ENCODE assay signal across 13 mouse cellular contexts in the genomic region with DNA sequence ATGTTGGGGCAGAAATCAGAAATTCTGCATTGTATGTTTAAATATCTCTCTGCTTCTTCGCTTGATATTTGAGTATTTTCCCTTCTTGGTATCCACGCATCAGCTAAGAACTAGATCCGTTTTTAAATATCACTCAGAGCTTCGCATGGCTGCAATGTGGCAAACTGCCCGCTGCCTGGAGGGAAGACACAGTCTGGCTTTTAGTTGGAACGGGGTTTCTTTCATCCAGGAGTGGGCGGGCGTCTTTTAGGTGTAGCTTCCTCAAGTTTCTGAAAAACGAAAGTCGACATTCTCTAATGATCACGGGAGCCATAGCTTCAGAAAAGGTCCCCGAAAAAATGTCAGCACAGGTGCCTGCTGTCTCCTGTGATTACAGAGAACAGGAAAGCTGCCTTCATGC. TPM values are rescaled to one million over a fixed set of nuclear protein-coding genes. Genes with fewer than 3 reads are reported as not detected.
DNase-seq lines count a peak whose midpoint lies in the region; ATAC-seq and TF ChIP-seq lines count a peak whose summit lies in the region.
"Had no signal": no experiment of that assay in that cellular context is flagged by ENCODE, and none has a peak within 500 bp of the region (broad histone marks: within the 10 kb centered on the region; RNA-seq: fewer than 3 reads in every experiment).

No protein-coding gene starts in this region.

- no peak overlapping the region for H3K27ac ChIP-seq in heart, embryonic 15.5 days
- H3K27ac ChIP-seq in embryonic facial prominence, embryonic 14.5 days (replicated peaks; ENCODE audit: low read depth, low read length) = no peak overlapping the region
- H3K27ac ChIP-seq in heart, postnatal 0 days (ENCODE audit: low read depth) = no peak overlapping the region
- no peak overlapping the region for H3K27ac ChIP-seq in intestine, postnatal 0 days (ENCODE audit: low read depth, low read length)
- H3K27ac ChIP-seq: forebrain, embryonic 13.5 days; intestine, embryonic 15.5 days had no signal

- no peaks in the 10 kb centered on the region for H3K9me3 ChIP-seq in heart, embryonic 15.5 days (replicated peaks)
- H3K9me3 ChIP-seq in embryonic facial prominence, embryonic 14.5 days (ENCODE audit: control insufficient read depth, low read length) = no peaks in the 10 kb centered on the region
- H3K9me3 ChIP-seq in heart, postnatal 0 days (replicated peaks; ENCODE audit: control insufficient read depth, low read length) = no peaks in the 10 kb centered on the region
- no peaks in the 10 kb centered on the region for H3K9me3 ChIP-seq in intestine, postnatal 0 days (ENCODE audit: control insufficient read depth)
- H3K9me3 ChIP-seq: forebrain, embryonic 13.5 days; intestine, embryonic 15.5 days had no signal

- no peak for ATAC-seq in heart, embryonic 15.5 days (replicated peaks; ENCODE audit: insufficient number of reproducible peaks, insufficient read depth, low FRiP score, low read depth)
- no peak for ATAC-seq in embryonic facial prominence, embryonic 14.5 days (ENCODE audit: low read depth)
- no peak for ATAC-seq in heart, postnatal 0 days (ENCODE audit: insufficient read depth, low read depth)
- ATAC-seq in intestine, postnatal 0 days = no peak
- no peak for ATAC-seq in granulocyte monocyte progenitor cell, adult 5-6 weeks (replicated peaks; ENCODE audit: poor library complexity, severe bottlenecking)
- ATAC-seq: forebrain, embryonic 13.5 days; intestine, embryonic 15.5 days had no signal

- H3K27me3 ChIP-seq in heart, embryonic 15.5 days = no peaks in the 10 kb centered on the region
- H3K27me3 ChIP-seq in embryonic facial prominence, embryonic 14.5 days (replicated peaks; ENCODE audit: control insufficient read depth, insufficient read depth, low read length) = no peaks in the 10 kb centered on the region
- H3K27me3 ChIP-seq in heart, postnatal 0 days (ENCODE audit: control insufficient read depth, insufficient read depth, low read length) = no peaks in the 10 kb centered on the region
- H3K27me3 ChIP-seq in intestine, postnatal 0 days (replicated peaks; ENCODE audit: control insufficient read depth, insufficient read depth, low read length) = no peaks in the 10 kb centered on the region
- H3K27me3 ChIP-seq: forebrain, embryonic 13.5 days; intestine, embryonic 15.5 days had no signal

- WGBS in heart, embryonic 15.5 days = 64% methylated on average over 12 of the region's 12 CpGs
- WGBS in embryonic facial prominence, embryonic 14.5 days = 37% methylated on average over 12 of the region's 12 CpGs
- 66% methylated on average over 12 of the region's 12 CpGs for WGBS in heart, postnatal 0 days
- 70% methylated on average over 12 of the region's 12 CpGs for WGBS in intestine, postnatal 0 days

- intact Hi-C loops in heart, postnatal 25 days (cut with DNase I) = no loop called here

- 0 out of 2 replicates have a peak overlapping the region, but pooled peaks have one; percentile 7 for H3K4me2 ChIP-seq in heart, embryonic 15.5 days
- peak overlapping the region; percentile 35 for H3K4me2 ChIP-seq in embryonic facial prominence, embryonic 14.5 days (ENCODE audit: low read depth, low read length)
- H3K4me2 ChIP-seq in heart, postnatal 0 days (ENCODE audit: low read depth, low read length) = peak overlapping the region; percentile 45
- H3K4me2 ChIP-seq in intestine, postnatal 0 days (replicated peaks; ENCODE audit: low read depth) = no peak overlapping the region
- H3K4me2 ChIP-seq: forebrain, embryonic 13.5 days; intestine, embryonic 15.5 days had no signal

- no peak for TF ChIP-seq EP300 in heart, postnatal 0 days (IDR thresholded peaks at IDR 0.05; ENCODE audit: low read depth)

- H3K4me3 ChIP-seq in heart, embryonic 15.5 days = no peak overlapping the region; the same call in 1 of the 2 replicates
- H3K4me3 ChIP-seq in embryonic facial prominence, embryonic 14.5 days (ENCODE audit: low read depth, low read length) = 0 out of 2 replicates have a peak overlapping the region, but pooled peaks have one; percentile 10
- H3K4me3 ChIP-seq in heart, postnatal 0 days (ENCODE audit: low read depth, low read length) = peak overlapping the region; percentile 23
- H3K4me3 ChIP-seq in intestine, postnatal 0 days (ENCODE audit: low read depth, low read length) = no peak overlapping the region
- H3K4me3 ChIP-seq: forebrain, embryonic 13.5 days; intestine, embryonic 15.5 days had no signal

- DNase-seq in heart, postnatal 25 days (ENCODE audit: low spot score) = no peak
- peak; percentile 65 for DNase-seq in embryonic facial prominence, embryonic 14.5 days (ENCODE audit: low spot score)
- no peak for DNase-seq in heart, postnatal 0 days (ENCODE audit: low spot score)
- peak; percentile 53 to 60 for DNase-seq in right cerebral cortex, postnatal 10 days (ENCODE audit: low spot score in 2 of 2)
- no peak for DNase-seq in adrenal gland, adult (ENCODE audit: inconsistent age in 2 of 2, low spot score in 1 of 2)

- no peaks in the 10 kb centered on the region for H3K4me1 ChIP-seq in heart, embryonic 15.5 days (replicated peaks)
- no peaks in the 10 kb centered on the region for H3K4me1 ChIP-seq in embryonic facial prominence, embryonic 14.5 days (ENCODE audit: control insufficient read depth, insufficient read depth, low read length)
- H3K4me1 ChIP-seq in heart, postnatal 0 days (ENCODE audit: control insufficient read depth, insufficient read depth) = no peaks in the 10 kb centered on the region; the same call in 1 of the 2 replicates
- H3K4me1 ChIP-seq in intestine, postnatal 0 days (replicated peaks; ENCODE audit: control insufficient read depth, insufficient read depth, low read length) = no peaks in the 10 kb centered on the region
- H3K4me1 ChIP-seq: forebrain, embryonic 13.5 days; intestine, embryonic 15.5 days had no signal

- no peak for TF ChIP-seq CTCF in heart, postnatal 0 days (IDR thresholded peaks at IDR 0.05; ENCODE audit: low read depth)
- no peak for TF ChIP-seq CTCF in intestine, postnatal 0 days (IDR thresholded peaks at IDR 0.05; ENCODE audit: low read depth)

- H3K9ac ChIP-seq in heart, embryonic 15.5 days = no peak overlapping the region
- H3K9ac ChIP-seq in embryonic facial prominence, embryonic 14.5 days (ENCODE audit: low read depth, low read length) = no peak overlapping the region
- no peak overlapping the region for H3K9ac ChIP-seq in heart, postnatal 0 days (replicated peaks; ENCODE audit: low read depth, low read length)
- H3K9ac ChIP-seq in intestine, postnatal 0 days (ENCODE audit: low read depth, low read length) = no peak overlapping the region
- H3K9ac ChIP-seq: forebrain, embryonic 13.5 days; intestine, embryonic 15.5 days had no signal

- H3K36me3 ChIP-seq in heart, embryonic 15.5 days = no peaks in the 10 kb centered on the region
- H3K36me3 ChIP-seq in embryonic facial prominence, embryonic 14.5 days (ENCODE audit: control insufficient read depth, insufficient read depth, low read length) = no peaks in the 10 kb centered on the region
- no peaks in the 10 kb centered on the region for H3K36me3 ChIP-seq in heart, postnatal 0 days (replicated peaks; ENCODE audit: control insufficient read depth, insufficient read depth, low read length)
- H3K36me3 ChIP-seq in intestine, postnatal 0 days (ENCODE audit: control insufficient read depth, insufficient read depth) = no peaks in the 10 kb centered on the region
- H3K36me3 ChIP-seq: intestine, embryonic 15.5 days had no signal

RNA-seq across cellular contexts. Expression of a gene that starts 1.4 kb away (rescaled TPM):
- 0.16 and 0.21 TPM in 2 replicates for polyA plus RNA-seq in heart, embryonic 15.5 days (2015; fragmentation: Nextera tagmentation; extraction: Ambion mirVana)
- total RNA-seq in heart, postnatal 25 days (2021) = 100 to 1,000 TPM; 246 TPM
- 0.34 and 0.85 TPM in 2 replicates for polyA plus RNA-seq in embryonic facial prominence, embryonic 14.5 days (2014; fragmentation: Nextera tagmentation; extraction: Ambion mirVana)
- total RNA-seq in heart, postnatal 0 days (2014; rRNA removed; ENCODE audit: low replicate concordance) = 3.0 and 3.5 TPM in 2 replicates
- polyA plus RNA-seq in heart, postnatal 0 days (2015; fragmentation: Nextera tagmentation; extraction: Ambion mirVana) = 0.86 and 1.2 TPM in 2 replicates
- polyA plus RNA-seq in intestine, postnatal 0 days (2015; fragmentation: Nextera tagmentation; extraction: Ambion mirVana) = not detected in 2 replicates
- total RNA-seq in granulocyte monocyte progenitor cell, adult 5-6 weeks (2014; fragmentation: Nextera tagmentation) = not detected in 2 replicates
- not detected in 2 replicates for total RNA-seq in granulocyte monocyte progenitor cell, adult 5-6 weeks (2017)
- total RNA-seq: megakaryocyte progenitor cell, adult 5-6 weeks had no signal
- polyA plus RNA-seq: forebrain, embryonic 13.5 days; intestine, embryonic 15.5 days; urinary bladder, adult 2 months had no signal

RNA-seq across cellular contexts. Expression of a gene that starts 14.2 kb away (rescaled TPM):
- not detected in 2 replicates for polyA plus RNA-seq in heart, embryonic 15.5 days (2015; fragmentation: Nextera tagmentation; extraction: Ambion mirVana)
- total RNA-seq in heart, postnatal 25 days (2021) = not detected
- not detected in 2 replicates for polyA plus RNA-seq in embryonic facial prominence, embryonic 14.5 days (2014; fragmentation: Nextera tagmentation; extraction: Ambion mirVana)
- total RNA-seq in heart, postnatal 0 days (2014; rRNA removed; ENCODE audit: low replicate concordance) = not detected in 2 replicates
- polyA plus RNA-seq in heart, postnatal 0 days (2015; fragmentation: Nextera tagmentation; extraction: Ambion mirVana) = not detected in 2 replicates
- polyA plus RNA-seq in intestine, postnatal 0 days (2015; fragmentation: Nextera tagmentation; extraction: Ambion mirVana) = not detected in 2 replicates
- total RNA-seq in granulocyte monocyte progenitor cell, adult 5-6 weeks (2014; fragmentation: Nextera tagmentation) = not detected in 2 replicates
- not detected in 2 replicates for total RNA-seq in granulocyte monocyte progenitor cell, adult 5-6 weeks (2017)
- total RNA-seq: megakaryocyte progenitor cell, adult 5-6 weeks had no signal
- polyA plus RNA-seq: forebrain, embryonic 13.5 days; intestine, embryonic 15.5 days; limb, embryonic 14.5 days; urinary bladder, adult 2 months had no signal

RNA-seq across cellular contexts. Expression of a gene that starts 33.7 kb away (rescaled TPM):
- polyA plus RNA-seq in heart, embryonic 15.5 days (2015; fragmentation: Nextera tagmentation; extraction: Ambion mirVana) = not detected in 2 replicates
- not detected for total RNA-seq in heart, postnatal 25 days (2021)
- not detected in 2 replicates for polyA plus RNA-seq in embryonic facial prominence, embryonic 14.5 days (2014; fragmentation: Nextera tagmentation; extraction: Ambion mirVana)
- total RNA-seq in heart, postnatal 0 days (2014; rRNA removed; ENCODE audit: low replicate concordance) = not detected in 2 replicates
- polyA plus RNA-seq in heart, postnatal 0 days (2015; fragmentation: Nextera tagmentation; extraction: Ambion mirVana) = not detected in 2 replicates
- polyA plus RNA-seq in intestine, postnatal 0 days (2015; fragmentation: Nextera tagmentation; extraction: Ambion mirVana) = not detected in 2 replicates
- not detected in 2 replicates for total RNA-seq in granulocyte monocyte progenitor cell, adult 5-6 weeks (2014; fragmentation: Nextera tagmentation)
- not detected in 2 replicates for total RNA-seq in granulocyte monocyte progenitor cell, adult 5-6 weeks (2017)
- total RNA-seq: megakaryocyte progenitor cell, adult 5-6 weeks had no signal
- polyA plus RNA-seq: forebrain, embryonic 13.5 days; intestine, embryonic 15.5 days; limb, embryonic 14.5 days; urinary bladder, adult 2 months had no signal

Comparison
In these comparisons a context has a peak if more than half of its experiments do, and no peak if none do; other contexts are left out.
1. H3K4me3 ChIP-seq: peak in embryonic facial prominence, embryonic 14.5 days (single experiment) and heart, postnatal 0 days (single experiment); none in heart, embryonic 15.5 days (single experiment) and intestine, postnatal 0 days (single experiment).
2. DNase-seq: peak in embryonic facial prominence, embryonic 14.5 days (single experiment) and right cerebral cortex, postnatal 10 days (2 of 2); none in heart, postnatal 25 days (single experiment), heart, postnatal 0 days (single experiment) and adrenal gland, adult (0 of 2).